Mouse (Mus musculus) cerebellum, adult (tissue): ENCODE measurements around the gene Grem2.

Experiments used
- ATAC-seq: cut with Nextera tagmentation; 2 replicates; pipeline ENCODE4 v1.9.2; 2017; ENCODE audit warnings: mild to moderate bottlenecking, moderate library complexity, mixed read lengths; ENCODE audit not compliant: insufficient number of reproducible peaks, low FRiP score, low TSS enrichment

Grem2 gene

GRCm38 (mm10) chr1:174811846-174812245 is 109.8 kb downstream of the Grem2 start:
- no peak for ATAC-seq

GRCm38 (mm10) chr1:174788617-174789016 is 133.0 kb downstream of the Grem2 start:
- ATAC-seq, result no peak
